Mouse (Mus musculus) heart, embryonic 10.5 days (tissue): Measurements from ENCODE around the gene Ammecr1. TPM values are rescaled to one million over a fixed set of nuclear protein-coding genes. Genes with fewer than 3 reads are reported as not detected.

Experiments used
- DNase-seq: peaks from one replicate; pipeline ENCODE4 v3.0.0-alpha.2; 2017; ENCODE audit warnings: low spot score
- H3K27ac ChIP-seq: fragments of 300-500 bp; sonication (generic); 2 replicates; pipeline ENCODE4 v1.5.1; 2016; ENCODE audit warnings: mild to moderate bottlenecking
- H3K27me3 ChIP-seq: fragments of 300-500 bp; sonication (generic); 2 replicates; pipeline ENCODE4 v1.6.1; 2016; ENCODE audit warnings: mild to moderate bottlenecking; ENCODE audit not compliant: poor library complexity, insufficient read depth, severe bottlenecking
- H3K36me3 ChIP-seq: fragments of 300-500 bp; sonication (generic); 2 replicates; pipeline ENCODE4 v1.6.1; 2016; ENCODE audit warnings: mild to moderate bottlenecking, moderate library complexity
- H3K4me1 ChIP-seq: fragments of 300-500 bp; sonication (generic); 2 replicates; pipeline ENCODE4 v1.6.1; 2016; ENCODE audit warnings: mild to moderate bottlenecking
- H3K4me3 ChIP-seq: fragments of 300-500 bp; sonication (generic); 2 replicates; pipeline ENCODE4 v1.5.1; 2016; ENCODE audit warnings: mild to moderate bottlenecking, moderate library complexity
- H3K9me3 ChIP-seq: fragments of 300-500 bp; sonication (generic); 2 replicates; pipeline ENCODE4 v1.6.1; 2016; ENCODE audit warnings: mild to moderate bottlenecking, moderate library complexity
- WGBS: fragments of 180-500 bp; shearing (Covaris S2); methylation state at CpG from one replicate; pipeline ENCODE4 v1.1.7; 2016; 5-methylcytosine and 5-hydroxymethylcytosine counted together
- polyA plus RNA-seq: library from polyadenylated mRNA; unstranded; fragments of >200 nt; fragmentation: Nextera tagmentation; extraction: Ambion mirVana; gene quantifications from 2 replicates; pipeline ENCODE4 v1.2.1, GENCODE M21; 2016

Ammecr1 gene
- polyA plus RNA-seq: 15.8 and 19.4 TPM in 2 replicates

- peak; percentile 85 for DNase-seq
- Histone ChIP-seq H3K4me1 (no peaks in the 10 kb centered on the region), H3K36me3 (no peaks in the 10 kb centered on the region), H3K27ac (peak within 1 kb of the TSS; percentile 93), H3K27me3 (peaks cover 11% of the 10 kb centered on the region), H3K9me3 (no peaks in the 10 kb centered on the region), H3K4me3 (peak within 1 kb of the TSS; percentile 73)
- 20% methylated on average over 73 of the region's 112 CpGs for WGBS
These were observed at the start of gene Ammecr1 for GRCm38 (mm10) chrX:142966008-142966966. Gene Ammecr1, minus strand, starts transcription at chrX:142966728.

- Histone ChIP-seq H3K27ac (no peak overlapping the region), H3K36me3 (no peaks in the 10 kb centered on the region), H3K9me3 (no peaks in the 10 kb centered on the region), H3K4me1 (no peaks in the 10 kb centered on the region), H3K4me3 (no peak overlapping the region), H3K27me3 (no peaks in the 10 kb centered on the region; the same call in 1 of the 2 replicates)
- WGBS: 67% methylated on average over 3 of the region's 3 CpGs
- DNase-seq: no peak
These were observed 47.6 kb upstream of the Ammecr1 start for GRCm38 (mm10) chrX:143014118-143014517.

- Histone ChIP-seq H3K27ac (no peak overlapping the region), H3K4me1 (no peaks in the 10 kb centered on the region), H3K4me3 (no peak overlapping the region), H3K9me3 (no peaks in the 10 kb centered on the region), H3K27me3 (no peaks in the 10 kb centered on the region), H3K36me3 (no peaks in the 10 kb centered on the region)
- WGBS: 75% methylated on average over 3 of the region's 3 CpGs
- DNase-seq: no peak
These were observed 45.8 kb upstream of the Ammecr1 start for GRCm38 (mm10) chrX:143012334-143012733.

GRCm38 (mm10) chrX:143011865-143012264 is 45.3 kb upstream of the Ammecr1 start:
- H3K4me3 ChIP-seq: no peak overlapping the region
- no peak overlapping the region for H3K27ac ChIP-seq
- no peak for DNase-seq
- no peaks in the 10 kb centered on the region for H3K9me3 ChIP-seq
- no peaks in the 10 kb centered on the region for H3K27me3 ChIP-seq
- no peaks in the 10 kb centered on the region for H3K4me1 ChIP-seq
- H3K36me3 ChIP-seq: no peaks in the 10 kb centered on the region
- WGBS: 66% methylated on average over 4 of the region's 4 CpGs

- no peak overlapping the region for H3K4me3 ChIP-seq
- no peaks in the 10 kb centered on the region for H3K9me3 ChIP-seq
- H3K27me3 ChIP-seq: no peaks in the 10 kb centered on the region
- no peaks in the 10 kb centered on the region for H3K36me3 ChIP-seq
- no peak for DNase-seq
- H3K27ac ChIP-seq: no peak overlapping the region
- WGBS: 72% methylated on average over 3 of the region's 3 CpGs
- H3K4me1 ChIP-seq: no peaks in the 10 kb centered on the region
These were observed 37.8 kb upstream of the Ammecr1 start for GRCm38 (mm10) chrX:143004131-143004846.

GRCm38 (mm10) chrX:142997214-142997613 is 30.7 kb upstream of the Ammecr1 start:
- Histone ChIP-seq H3K4me1 (no peaks in the 10 kb centered on the region), H3K36me3 (no peaks in the 10 kb centered on the region), H3K4me3 (no peak overlapping the region), H3K9me3 (no peaks in the 10 kb centered on the region), H3K27ac (no peak overlapping the region), H3K27me3 (no peaks in the 10 kb centered on the region)
- DNase-seq: no peak
- WGBS: 57% methylated on average over 1 of the region's 1 CpGs

GRCm38 (mm10) chrX:142994514-142994913 is 28.0 kb upstream of the Ammecr1 start:
- H3K9me3 ChIP-seq: no peaks in the 10 kb centered on the region
- H3K4me1 ChIP-seq: no peaks in the 10 kb centered on the region

GRCm38 (mm10) chrX:142984170-142984569 is 17.6 kb upstream of the Ammecr1 start:
- no peaks in the 10 kb centered on the region for H3K36me3 ChIP-seq
- no peak for DNase-seq
- 85% methylated on average over 3 of the region's 3 CpGs for WGBS
- no peaks in the 10 kb centered on the region for H3K9me3 ChIP-seq
- H3K27ac ChIP-seq: no peak overlapping the region
- no peak overlapping the region for H3K4me3 ChIP-seq
- H3K4me1 ChIP-seq: no peaks in the 10 kb centered on the region
- peaks cover 16% of the 10 kb centered on the region; the same call in 1 of the 2 replicates for H3K27me3 ChIP-seq

More at GRCm38 (mm10) chrX:142994514-142994913, 28.0 kb upstream of the Ammecr1 start:
- no peak for DNase-seq
- Histone ChIP-seq H3K4me3 (no peak overlapping the region), H3K27me3 (no peaks in the 10 kb centered on the region), H3K27ac (no peak overlapping the region), H3K36me3 (no peaks in the 10 kb centered on the region)
- WGBS: 60% methylated on average over 2 of the region's 2 CpGs

GRCm38 (mm10) chrX:142983638-142984037 is 17.1 kb upstream of the Ammecr1 start:
- no peaks in the 10 kb centered on the region for H3K9me3 ChIP-seq
- no peaks in the 10 kb centered on the region for H3K4me1 ChIP-seq
- no peak overlapping the region for H3K27ac ChIP-seq
- H3K4me3 ChIP-seq: no peak overlapping the region
- no peak for DNase-seq
- peaks cover 16% of the 10 kb centered on the region; the same call in 1 of the 2 replicates for H3K27me3 ChIP-seq
- 60% methylated on average over 6 of the region's 6 CpGs for WGBS
- no peaks in the 10 kb centered on the region for H3K36me3 ChIP-seq

- H3K4me3 ChIP-seq: no peak overlapping the region
- no peak overlapping the region for H3K27ac ChIP-seq
- H3K4me1 ChIP-seq: no peaks in the 10 kb centered on the region
- peaks cover 10% of the 10 kb centered on the region; the same call in 1 of the 2 replicates for H3K27me3 ChIP-seq
- DNase-seq: no peak
- no peaks in the 10 kb centered on the region for H3K9me3 ChIP-seq
- no peaks in the 10 kb centered on the region for H3K36me3 ChIP-seq
- WGBS: 93% methylated on average over 3 of the region's 3 CpGs
These were observed 15.1 kb upstream of the Ammecr1 start for GRCm38 (mm10) chrX:142981530-142982130.

GRCm38 (mm10) chrX:142980855-142981529 is 14.5 kb upstream of the Ammecr1 start:
- no peaks in the 10 kb centered on the region for H3K9me3 ChIP-seq
- H3K36me3 ChIP-seq: no peaks in the 10 kb centered on the region
- peaks cover 10% of the 10 kb centered on the region; the same call in 1 of the 2 replicates for H3K27me3 ChIP-seq
- H3K4me3 ChIP-seq: no peak overlapping the region
- no peak for DNase-seq
- H3K27ac ChIP-seq: no peak overlapping the region
- no peaks in the 10 kb centered on the region for H3K4me1 ChIP-seq
- WGBS: 59% methylated on average over 2 of the region's 2 CpGs

GRCm38 (mm10) chrX:142979224-142979623 is 12.7 kb upstream of the Ammecr1 start:
- Histone ChIP-seq H3K4me3 (no peak overlapping the region), H3K4me1 (no peaks in the 10 kb centered on the region), H3K27me3 (peaks cover 5% of the 10 kb centered on the region; the same call in 1 of the 2 replicates), H3K27ac (no peak overlapping the region), H3K9me3 (no peaks in the 10 kb centered on the region), H3K36me3 (no peaks in the 10 kb centered on the region)
- DNase-seq: no peak
- WGBS: 59% methylated on average over 4 of the region's 4 CpGs
